Mouse (Mus musculus): Measurements from ENCODE around the gene Fam71f2. TPM values are rescaled to one million over a fixed set of nuclear protein-coding genes. Genes with fewer than 3 reads are reported as not detected.

Gene Fam71f2
- not detected in 2 replicates for polyA plus RNA-seq (2012; ENCODE audit: insufficient read depth, insufficient read length, missing spikeins)

GRCm38 (mm10) chr6:29279293-29279692, at the start of gene Fam71f2:
Gene Fam71f2, plus strand, starts transcription at chr6:29279593.
- Histone ChIP-seq H3K4me3 (ENCODE audit: insufficient read depth, low read depth, low read length) (no peak within 1 kb of the TSS), H3K27ac (replicated peaks; ENCODE audit: low read depth, low read length) (no peak within 1 kb of the TSS; the same call in 1 of the 2 replicates), H3K4me1 (ENCODE audit: control insufficient read depth, insufficient read depth, insufficient read length, low read length) (peaks cover 3% of the 10 kb centered on the region)

- H3K4me3 ChIP-seq (ENCODE audit: insufficient read depth, low read depth, low read length) = no peak overlapping the region
- no peak overlapping the region for H3K27ac ChIP-seq (replicated peaks; ENCODE audit: low read depth, low read length)
- H3K4me1 ChIP-seq (ENCODE audit: control insufficient read depth, insufficient read depth, insufficient read length, low read length) = no peaks in the 10 kb centered on the region
Observed at GRCm38 (mm10) chr6:29230386-29230785, 49.0 kb upstream of the Fam71f2 start.

- Histone ChIP-seq H3K4me1 (ENCODE audit: control insufficient read depth, insufficient read depth, insufficient read length, low read length) (no peaks in the 10 kb centered on the region), H3K27ac (replicated peaks; ENCODE audit: low read depth, low read length) (no peak overlapping the region), H3K4me3 (ENCODE audit: insufficient read depth, low read depth, low read length) (no peak overlapping the region)
Observed at GRCm38 (mm10) chr6:29231799-29232198, 47.6 kb upstream of the Fam71f2 start.

GRCm38 (mm10) chr6:29232321-29232720, 47.1 kb upstream of the Fam71f2 start:
- H3K4me3 ChIP-seq (ENCODE audit: insufficient read depth, low read depth, low read length) = no peak overlapping the region
- no peak overlapping the region for H3K27ac ChIP-seq (replicated peaks; ENCODE audit: low read depth, low read length)
- no peaks in the 10 kb centered on the region for H3K4me1 ChIP-seq (ENCODE audit: control insufficient read depth, insufficient read depth, insufficient read length, low read length)

GRCm38 (mm10) chr6:29233710-29234109, 45.7 kb upstream of the Fam71f2 start:
- no peak overlapping the region for H3K4me3 ChIP-seq (ENCODE audit: insufficient read depth, low read depth, low read length)
- no peak overlapping the region for H3K27ac ChIP-seq (replicated peaks; ENCODE audit: low read depth, low read length)
- H3K4me1 ChIP-seq (ENCODE audit: control insufficient read depth, insufficient read depth, insufficient read length, low read length) = no peaks in the 10 kb centered on the region

GRCm38 (mm10) chr6:29234272-29234671, 45.1 kb upstream of the Fam71f2 start:
- Histone ChIP-seq H3K4me3 (ENCODE audit: insufficient read depth, low read depth, low read length) (no peak overlapping the region), H3K27ac (replicated peaks; ENCODE audit: low read depth, low read length) (no peak overlapping the region), H3K4me1 (ENCODE audit: control insufficient read depth, insufficient read depth, insufficient read length, low read length) (no peaks in the 10 kb centered on the region)

- Histone ChIP-seq H3K4me3 (ENCODE audit: insufficient read depth, low read depth, low read length) (no peak overlapping the region), H3K4me1 (ENCODE audit: control insufficient read depth, insufficient read depth, insufficient read length, low read length) (peaks cover 3% of the 10 kb centered on the region; the same call in 1 of the 2 replicates), H3K27ac (replicated peaks; ENCODE audit: low read depth, low read length) (no peak overlapping the region)
Observed at GRCm38 (mm10) chr6:29240806-29241205, 38.6 kb upstream of the Fam71f2 start.

- Histone ChIP-seq H3K27ac (replicated peaks; ENCODE audit: low read depth, low read length) (no peak overlapping the region), H3K4me1 (ENCODE audit: control insufficient read depth, insufficient read depth, insufficient read length, low read length) (peaks cover 8% of the 10 kb centered on the region; the same call in 1 of the 2 replicates), H3K4me3 (ENCODE audit: insufficient read depth, low read depth, low read length) (no peak overlapping the region)
Observed at GRCm38 (mm10) chr6:29241697-29242096, 37.7 kb upstream of the Fam71f2 start.

- Histone ChIP-seq H3K27ac (replicated peaks; ENCODE audit: low read depth, low read length) (no peak overlapping the region), H3K4me1 (ENCODE audit: control insufficient read depth, insufficient read depth, insufficient read length, low read length) (peaks cover 8% of the 10 kb centered on the region; the same call in 1 of the 2 replicates), H3K4me3 (ENCODE audit: insufficient read depth, low read depth, low read length) (no peak overlapping the region)
Observed at GRCm38 (mm10) chr6:29242265-29242664, 37.1 kb upstream of the Fam71f2 start.

- Histone ChIP-seq H3K27ac (replicated peaks; ENCODE audit: low read depth, low read length) (no peak overlapping the region; the same call in 1 of the 2 replicates), H3K4me1 (ENCODE audit: control insufficient read depth, insufficient read depth, insufficient read length, low read length) (peaks cover 8% of the 10 kb centered on the region; the same call in 1 of the 2 replicates), H3K4me3 (ENCODE audit: insufficient read depth, low read depth, low read length) (no peak overlapping the region)
Observed at GRCm38 (mm10) chr6:29245272-29246120, 33.9 kb upstream of the Fam71f2 start.

- peak overlapping the region; percentile 0; the same call in 1 of the 2 replicates for H3K27ac ChIP-seq (replicated peaks; ENCODE audit: low read depth, low read length)
- peaks cover 8% of the 10 kb centered on the region; the same call in 1 of the 2 replicates for H3K4me1 ChIP-seq (ENCODE audit: control insufficient read depth, insufficient read depth, insufficient read length, low read length)
- H3K4me3 ChIP-seq (ENCODE audit: insufficient read depth, low read depth, low read length) = no peak overlapping the region
Observed at GRCm38 (mm10) chr6:29246183-29246582, 33.2 kb upstream of the Fam71f2 start.

- Histone ChIP-seq H3K27ac (replicated peaks; ENCODE audit: low read depth, low read length) (0 out of 2 replicates have a peak overlapping the region, but pooled peaks have one; percentile 0), H3K4me1 (ENCODE audit: control insufficient read depth, insufficient read depth, insufficient read length, low read length) (peaks cover 8% of the 10 kb centered on the region; the same call in 1 of the 2 replicates), H3K4me3 (ENCODE audit: insufficient read depth, low read depth, low read length) (no peak overlapping the region)
Observed at GRCm38 (mm10) chr6:29246585-29246984, 32.8 kb upstream of the Fam71f2 start.

- no peak overlapping the region for H3K4me3 ChIP-seq (ENCODE audit: insufficient read depth, low read depth, low read length)
- H3K27ac ChIP-seq (replicated peaks; ENCODE audit: low read depth, low read length) = no peak overlapping the region
Observed at GRCm38 (mm10) chr6:29247072-29247471, 32.3 kb upstream of the Fam71f2 start.

GRCm38 (mm10) chr6:29259418-29259817, 20.0 kb upstream of the Fam71f2 start:
- H3K27ac ChIP-seq (replicated peaks; ENCODE audit: low read depth, low read length) = no peak overlapping the region
- peaks cover 6% of the 10 kb centered on the region for H3K4me1 ChIP-seq (ENCODE audit: control insufficient read depth, insufficient read depth, insufficient read length, low read length)
- no peak overlapping the region for H3K4me3 ChIP-seq (ENCODE audit: insufficient read depth, low read depth, low read length)

More at GRCm38 (mm10) chr6:29247072-29247471, 32.3 kb upstream of the Fam71f2 start:
- peaks cover 8% of the 10 kb centered on the region; the same call in 1 of the 2 replicates for H3K4me1 ChIP-seq (ENCODE audit: control insufficient read depth, insufficient read depth, insufficient read length, low read length)

- Histone ChIP-seq H3K4me1 (ENCODE audit: control insufficient read depth, insufficient read depth, insufficient read length, low read length) (peaks cover 9% of the 10 kb centered on the region), H3K4me3 (ENCODE audit: insufficient read depth, low read depth, low read length) (no peak overlapping the region), H3K27ac (replicated peaks; ENCODE audit: low read depth, low read length) (peak overlapping the region; percentile 84)
Observed at GRCm38 (mm10) chr6:29261831-29262230, 17.6 kb upstream of the Fam71f2 start.
